Mouse (Mus musculus) liver, postnatal 0 days (tissue): ENCODE results near the gene Cobll1. TPM values are rescaled to one million over a fixed set of nuclear protein-coding genes. Genes with fewer than 3 reads are reported as not detected.
"Not testable (repeated sequence)": the region's sequence is repeated elsewhere in the genome, so short reads cannot be mapped to it uniquely, and the experiment has no call there.

ENCODE experiments used
- ATAC-seq: fragments of 200-750 bp; cut with Nextera tagmentation; 2 replicates; pipeline ENCODE4 v1.8.0; 2017; ENCODE audit warnings: mild to moderate bottlenecking, moderate library complexity
- DNase-seq: peaks from one replicate; pipeline ENCODE4 v3.0.0-alpha.2; 2016
- H3K27ac ChIP-seq: fragments of 300-500 bp; sonication (generic); 2 replicates; pipeline ENCODE4 v1.5.1; 2014; ENCODE audit warnings: antibody characterized with exemption, moderate library complexity, mild to moderate bottlenecking, low read depth
- H3K27me3 ChIP-seq: fragments of 300-500 bp; sonication (generic); 2 replicates; pipeline ENCODE4 v1.6.1; 2014; ENCODE audit warnings: low read length, control low read depth, mixed read lengths; ENCODE audit not compliant: insufficient read depth
- H3K36me3 ChIP-seq: fragments of 300-500 bp; sonication (generic); replicated peaks from 2 replicates; pipeline ENCODE4 v1.6.1; 2014; ENCODE audit warnings: mild to moderate bottlenecking, control low read depth, low read length, moderate library complexity, mixed read lengths; ENCODE audit not compliant: insufficient read depth
- H3K4me1 ChIP-seq: fragments of 300-500 bp; sonication (generic); 2 replicates; pipeline ENCODE4 v1.6.1; 2014; ENCODE audit warnings: antibody characterized with exemption, mild to moderate bottlenecking, control low read depth; ENCODE audit not compliant: insufficient read depth
- H3K4me2 ChIP-seq: fragments of 300-500 bp; sonication (generic); 2 replicates; pipeline ENCODE4 v1.6.1; 2014; ENCODE audit warnings: low read depth, mild to moderate bottlenecking, low read length, moderate library complexity, mixed read lengths
- H3K4me3 ChIP-seq: fragments of 300-500 bp; sonication (generic); 2 replicates; pipeline ENCODE4 v1.5.1; 2014; ENCODE audit warnings: low read depth, low read length
- H3K9ac ChIP-seq: fragments of 300-500 bp; sonication (generic); replicated peaks from 2 replicates; pipeline ENCODE4 v1.6.1; 2014; ENCODE audit warnings: mild to moderate bottlenecking, moderate library complexity
- H3K9me3 ChIP-seq: fragments of 300-500 bp; sonication (generic); 2 replicates; pipeline ENCODE4 v1.6.1; 2016; ENCODE audit warnings: mild to moderate bottlenecking, control low read depth, low read length, mixed read lengths
- CTCF ChIP-seq: sonication (generic); IDR thresholded peaks from 2 replicates; pipeline ENCODE4 v1.5.1; 2016; ENCODE audit warnings: antibody characterized with exemption, low read depth
- EP300 ChIP-seq: IDR thresholded peaks from 2 replicates; pipeline ENCODE4 v1.6.1; 2016; ENCODE audit warnings: antibody characterized with exemption, low read depth, mild to moderate bottlenecking
- WGBS: fragments of 180-500 bp; shearing (Covaris S2); extraction: QIAGEN DNeasy Blood & Tissue Kit; methylation state at CpG from one replicate; pipeline ENCODE4 v1.1.7; 2014; ENCODE audit not compliant: insufficient replicate concordance; 5-methylcytosine and 5-hydroxymethylcytosine counted together
- polyA plus RNA-seq: library from polyadenylated mRNA; unstranded; fragments of >200 nt; fragmentation: Nextera tagmentation; extraction: Ambion mirVana; gene quantifications from 2 replicates; pipeline ENCODE4 v1.2.1, GENCODE M21; 2015

Cobll1 gene
- polyA plus RNA-seq, 1 experiment from 2014 or later = 7.0 TPM

- Histone ChIP-seq H3K27ac (no peak overlapping the region), H3K4me1 (peaks cover under 1% of the 10 kb centered on the region; the same call in 1 of the 2 replicates), H3K27me3 (no peaks in the 10 kb centered on the region), H3K9ac (no peak overlapping the region), H3K9me3 (no peaks in the 10 kb centered on the region), H3K36me3 (no peaks in the 10 kb centered on the region), H3K4me3 (no peak overlapping the region), H3K4me2 (no peak overlapping the region)
- TF ChIP-seq EP300 (no peak), CTCF (no peak)
- DNase-seq = no peak
- WGBS = 61% methylated on average over 2 of the region's 2 CpGs
- ATAC-seq = no peak
Measured at GRCm38 (mm10) chr2:65273910-65274309, 34.7 kb upstream of the Cobll1 start.

DNA sequence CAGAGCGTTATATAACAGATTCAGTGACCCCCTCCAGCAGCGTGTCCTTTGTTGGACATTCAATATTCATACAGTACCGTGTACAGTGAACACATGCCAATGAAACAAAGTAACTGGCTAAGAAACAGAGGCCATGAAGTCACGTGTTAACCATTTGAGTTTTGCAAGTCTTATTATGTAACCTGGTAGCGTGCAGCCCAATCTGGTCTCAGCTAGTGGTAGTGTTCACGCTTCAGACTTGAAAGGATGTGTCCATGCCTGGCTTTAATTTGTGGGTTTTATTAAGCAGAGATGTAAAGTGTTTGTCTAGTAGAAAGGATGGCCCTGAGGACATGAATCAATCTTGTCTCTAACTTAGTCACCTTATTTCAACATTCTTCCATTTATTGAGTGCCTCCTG, 29.5 kb upstream of the Cobll1 start:
- ATAC-seq (no peak), DNase-seq (no peak)
- Histone ChIP-seq H3K4me2 (no peak overlapping the region), H3K9me3 (no peaks in the 10 kb centered on the region), H3K36me3 (no peaks in the 10 kb centered on the region), H3K27me3 (no peaks in the 10 kb centered on the region), H3K9ac (no peak overlapping the region), H3K4me1 (no peaks in the 10 kb centered on the region), H3K27ac (no peak overlapping the region), H3K4me3 (no peak overlapping the region)
- 77% methylated on average over 6 of the region's 6 CpGs for WGBS
- TF ChIP-seq EP300 (no peak), CTCF (no peak)

GRCm38 (mm10) chr2:65267834-65268233, 28.6 kb upstream of the Cobll1 start:
- no peak for DNase-seq
- H3K36me3 ChIP-seq = no peaks in the 10 kb centered on the region
- TF ChIP-seq EP300 = no peak
- no peak for TF ChIP-seq CTCF
- H3K27me3 ChIP-seq = no peaks in the 10 kb centered on the region
- no peak for ATAC-seq
- no peak overlapping the region for H3K4me3 ChIP-seq
- no peaks in the 10 kb centered on the region for H3K9me3 ChIP-seq
- H3K4me1 ChIP-seq = no peaks in the 10 kb centered on the region
- no peak overlapping the region for H3K27ac ChIP-seq
- no peak overlapping the region for H3K4me2 ChIP-seq
- no peak overlapping the region for H3K9ac ChIP-seq
- 68% methylated on average over 4 of the region's 4 CpGs for WGBS

GRCm38 (mm10) chr2:65266576-65267299, 27.5 kb upstream of the Cobll1 start:
- no peak overlapping the region for H3K4me3 ChIP-seq
- 77% methylated on average over 5 of the region's 5 CpGs for WGBS
- H3K27me3 ChIP-seq = no peaks in the 10 kb centered on the region
- H3K4me2 ChIP-seq = no peak overlapping the region
- no peaks in the 10 kb centered on the region for H3K9me3 ChIP-seq
- H3K4me1 ChIP-seq = no peaks in the 10 kb centered on the region
- no peak overlapping the region for H3K9ac ChIP-seq
- no peaks in the 10 kb centered on the region for H3K36me3 ChIP-seq
- DNase-seq (no peak), ATAC-seq (no peak)
- TF ChIP-seq CTCF (no peak), EP300 (no peak)
- no peak overlapping the region for H3K27ac ChIP-seq

DNA sequence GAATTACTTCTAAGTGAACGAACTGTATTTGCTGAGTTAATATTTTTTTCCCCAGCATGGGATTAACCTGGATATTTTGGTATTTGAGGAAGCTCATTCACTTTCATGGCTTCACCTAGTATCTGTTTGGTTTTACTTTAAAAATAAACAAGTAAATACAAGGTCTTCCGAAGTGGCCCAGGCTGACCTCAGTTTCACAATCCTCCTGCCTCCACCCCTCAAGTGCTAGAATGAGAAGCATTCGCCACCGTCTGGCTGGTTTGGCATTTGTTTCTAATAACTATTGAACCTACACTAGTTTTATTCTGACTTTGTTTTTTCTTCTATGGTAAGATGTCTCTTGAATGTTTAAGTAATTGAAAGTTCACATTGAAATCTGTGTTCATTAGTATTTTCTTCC, 23.0 kb upstream of the Cobll1 start:
- no peak overlapping the region for H3K9ac ChIP-seq
- no peaks in the 10 kb centered on the region for H3K9me3 ChIP-seq
- H3K4me2 ChIP-seq = no peak overlapping the region
- no peak for ATAC-seq
- H3K27ac ChIP-seq = no peak overlapping the region
- no peaks in the 10 kb centered on the region for H3K36me3 ChIP-seq
- WGBS = 51% methylated on average over 4 of the region's 4 CpGs
- no peaks in the 10 kb centered on the region for H3K27me3 ChIP-seq
- DNase-seq = no peak
- TF ChIP-seq CTCF (no peak), EP300 (no peak)
- H3K4me3 ChIP-seq = no peak overlapping the region
- no peaks in the 10 kb centered on the region for H3K4me1 ChIP-seq

DNA sequence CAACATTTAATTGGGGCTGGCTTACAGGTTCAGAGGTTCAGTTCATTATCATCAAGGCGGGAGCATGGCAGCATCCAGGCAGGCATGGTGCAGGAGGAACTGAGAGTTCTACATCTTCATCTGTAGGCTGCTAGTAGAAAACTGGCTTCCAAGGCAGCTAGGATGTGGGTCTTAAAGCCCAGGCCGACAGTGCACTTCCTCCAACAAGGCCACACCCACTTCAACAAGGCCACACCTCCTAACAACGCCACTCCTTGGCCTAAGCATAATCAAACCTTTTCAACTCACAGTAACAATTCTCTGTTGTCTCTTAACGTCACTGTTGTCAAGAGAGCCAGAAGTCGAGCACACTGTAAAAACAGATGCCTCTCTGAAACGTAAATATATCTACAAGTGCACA, 21.6 kb upstream of the Cobll1 start:
- not testable (repeated sequence) for H3K9ac ChIP-seq, H3K9me3 ChIP-seq, H3K4me3 ChIP-seq, H3K36me3 ChIP-seq, H3K27ac ChIP-seq, ATAC-seq, DNase-seq, H3K4me2 ChIP-seq, H3K27me3 ChIP-seq, H3K4me1 ChIP-seq
- WGBS = 70% methylated on average over 6 of the region's 6 CpGs
